Mouse (Mus musculus): ENCODE data around the gene Gm13539.

GRCm38 (mm10) chr2:25765269-25765668 is 16.8 kb upstream of the Gm13539 start, which contains the start of gene Lcn3:
- TF ChIP-seq CTCF (IDR thresholded peaks at IDR 0.05; ENCODE audit: extremely low read depth, insufficient read depth, low read length) (no peak), POLR2A (IDR thresholded peaks at IDR 0.05; ENCODE audit: extremely low read depth, insufficient read depth, low read length) (no peak)
